Mouse (Mus musculus) C2C12 (cell line): ENCODE results near the gene Gas2l3.

ENCODE experiments used
- CTCF ChIP-seq: IDR thresholded peaks from one replicate; pipeline ENCODE4 v1.5.1; 2011; ENCODE audit not compliant: control insufficient read depth, insufficient read depth, insufficient read length
- MYOD1 ChIP-seq: IDR thresholded peaks from one replicate; pipeline ENCODE4 v1.6.1; 2011; ENCODE audit warnings: low read depth; ENCODE audit not compliant: control insufficient read depth, insufficient read length
- MYOG ChIP-seq: IDR thresholded peaks from one replicate; pipeline ENCODE4 v1.6.1; 2011; ENCODE audit not compliant: control insufficient read depth, insufficient read length; ENCODE audit errors: extremely low read depth
- USF1 ChIP-seq: IDR thresholded peaks from one replicate; pipeline ENCODE4 v1.6.1; 2011; ENCODE audit warnings: low read depth, mild to moderate bottlenecking, control low read depth, moderate library complexity

GRCm38 (mm10) chr10:89435920-89436319 lies 7.8 kb downstream of the Gas2l3 start:
- TF ChIP-seq CTCF (no peak), MYOG (no peak), MYOD1 (no peak), USF1 (no peak)
